Mouse (Mus musculus) forebrain, embryonic 13.5 days (tissue): ENCODE measurements at regions not wholly inside any gene's neighbourhood (a gene's known extent, or its start where the extent isn't known, plus 50 kb on each side); places are given as distances from the start of the nearest gene placed in this dataset.
A peak's percentile ranks its signal among the peaks of the same experiment; 100 is the strongest.

Source experiments
- ATAC-seq: fragments of 200-750 bp; cut with Nextera tagmentation; 2 replicates; pipeline ENCODE4 v1.8.0; 2017
- H3K27ac ChIP-seq: fragments of 300-500 bp; sonication (generic); 2 replicates; pipeline ENCODE4 v1.5.1; 2015; ENCODE audit warnings: inconsistent platforms, mild to moderate bottlenecking, moderate library complexity
- H3K27me3 ChIP-seq: fragments of 300-500 bp; sonication (generic); 2 replicates; pipeline ENCODE4 v1.6.1; 2015; ENCODE audit warnings: mild to moderate bottlenecking, inconsistent platforms
- H3K36me3 ChIP-seq: fragments of 300-500 bp; sonication (generic); 2 replicates; pipeline ENCODE4 v1.6.1; 2015; ENCODE audit warnings: mild to moderate bottlenecking, inconsistent platforms; ENCODE audit not compliant: poor library complexity, severe bottlenecking
- H3K4me1 ChIP-seq: fragments of 300-500 bp; sonication (generic); 2 replicates; pipeline ENCODE4 v1.6.1; 2015; ENCODE audit warnings: inconsistent platforms
- H3K4me2 ChIP-seq: fragments of 300-500 bp; sonication (generic); 2 replicates; pipeline ENCODE4 v1.6.1; 2015; ENCODE audit warnings: inconsistent platforms, mild to moderate bottlenecking, moderate library complexity
- H3K4me3 ChIP-seq: fragments of 300-500 bp; sonication (generic); 2 replicates; pipeline ENCODE4 v1.5.1; 2015; ENCODE audit warnings: mild to moderate bottlenecking, inconsistent platforms
- H3K9ac ChIP-seq: fragments of 300-500 bp; sonication (generic); 2 replicates; pipeline ENCODE4 v1.6.1; 2015; ENCODE audit warnings: mild to moderate bottlenecking, inconsistent platforms
- H3K9me3 ChIP-seq: fragments of 300-500 bp; sonication (generic); replicated peaks from 2 replicates; pipeline ENCODE4 v1.6.1; 2016; ENCODE audit warnings: inconsistent platforms
- WGBS: fragments of 180-500 bp; shearing (Covaris S2); methylation state at CpG from one replicate; pipeline ENCODE4 v1.1.7; 2015; 5-methylcytosine and 5-hydroxymethylcytosine counted together

DNA sequence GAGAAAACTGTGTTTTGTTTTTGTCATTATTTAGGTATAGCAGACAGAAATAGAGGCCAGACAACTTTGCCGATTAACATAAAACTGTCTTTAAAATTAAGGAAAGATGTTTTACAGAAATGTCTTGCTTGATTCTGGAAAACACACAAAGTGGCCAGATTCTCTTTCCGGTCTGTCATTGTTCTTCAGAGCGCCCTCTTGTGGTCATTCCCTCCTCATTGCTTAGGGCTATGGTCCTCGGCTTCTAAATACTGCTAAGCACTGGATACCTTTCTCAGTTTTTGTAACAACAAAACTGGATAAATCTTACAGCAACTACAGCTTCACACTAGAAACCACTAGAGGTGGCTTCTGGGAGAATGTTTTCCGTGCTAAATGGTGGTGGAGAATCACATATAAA lies 532.5 kb upstream of the Intu start:
- Histone ChIP-seq H3K4me2 (no peak overlapping the region), H3K27ac (no peak overlapping the region), H3K9ac (no peak overlapping the region), H3K4me3 (no peak overlapping the region), H3K36me3 (no peaks in the 10 kb centered on the region), H3K4me1 (no peaks in the 10 kb centered on the region), H3K27me3 (no peaks in the 10 kb centered on the region), H3K9me3 (no peaks in the 10 kb centered on the region)
- ATAC-seq, result peak; percentile 50; the same call in 1 of the 2 replicates
- whole genome bisulfite sequencing, result 37% methylated on average over 5 of the region's 5 CpGs

DNA sequence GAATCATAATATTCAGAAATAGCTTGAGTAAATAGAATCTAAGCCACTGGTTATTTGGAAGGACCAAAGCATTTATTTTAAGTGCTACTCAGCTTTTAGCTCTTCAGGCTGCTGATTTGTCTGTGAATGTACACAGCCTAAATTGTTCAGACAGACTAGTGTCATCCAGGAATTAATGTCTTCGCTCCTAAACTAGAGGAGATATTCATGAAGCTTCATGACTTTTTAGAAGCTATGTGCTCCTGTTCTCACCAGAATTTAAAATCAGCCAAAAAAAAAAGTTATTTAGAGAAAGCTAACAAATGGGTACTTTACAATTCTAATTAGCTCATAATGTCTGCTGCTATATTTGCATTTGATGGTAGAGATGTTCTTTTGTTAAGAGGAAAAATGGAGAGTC lies 531.2 kb upstream of the Intu start:
- no peak overlapping the region for H3K27ac ChIP-seq
- H3K9ac ChIP-seq, result no peak overlapping the region
- no peaks in the 10 kb centered on the region for H3K27me3 ChIP-seq
- no peak overlapping the region for H3K4me2 ChIP-seq
- no peak overlapping the region for H3K4me3 ChIP-seq
- ATAC-seq, result no peak
- no peaks in the 10 kb centered on the region for H3K4me1 ChIP-seq
- H3K36me3 ChIP-seq, result no peaks in the 10 kb centered on the region
- no peaks in the 10 kb centered on the region for H3K9me3 ChIP-seq
- 64% methylated on average over 1 of the region's 1 CpGs for WGBS

DNA sequence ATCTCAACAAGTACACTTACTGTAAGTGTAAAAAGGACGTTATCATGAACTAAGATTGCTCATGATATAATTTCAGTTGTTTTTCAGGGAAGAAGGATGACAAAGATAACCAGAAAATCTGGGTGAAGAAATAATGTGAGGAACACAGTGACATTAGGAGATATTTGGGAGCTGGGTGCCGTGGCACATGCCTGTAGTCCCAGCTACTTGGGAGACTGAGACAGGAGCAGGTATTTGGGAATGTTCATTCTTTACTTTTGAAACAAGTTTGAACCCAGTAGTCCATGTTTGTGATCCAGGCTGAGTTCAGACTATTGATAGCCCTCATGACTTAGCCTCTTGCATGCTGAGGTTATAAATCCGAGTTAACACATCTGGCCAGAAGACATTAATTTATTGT lies 528.2 kb upstream of the Intu start:
- H3K27me3 ChIP-seq, result no peaks in the 10 kb centered on the region
- 81% methylated on average over 3 of the region's 3 CpGs for WGBS
- no peak overlapping the region for H3K27ac ChIP-seq
- H3K9ac ChIP-seq, result no peak overlapping the region
- H3K9me3 ChIP-seq, result no peaks in the 10 kb centered on the region
- H3K4me2 ChIP-seq, result no peak overlapping the region
- H3K4me3 ChIP-seq, result no peak overlapping the region
- no peak for ATAC-seq
- no peaks in the 10 kb centered on the region for H3K4me1 ChIP-seq
- no peaks in the 10 kb centered on the region for H3K36me3 ChIP-seq

DNA sequence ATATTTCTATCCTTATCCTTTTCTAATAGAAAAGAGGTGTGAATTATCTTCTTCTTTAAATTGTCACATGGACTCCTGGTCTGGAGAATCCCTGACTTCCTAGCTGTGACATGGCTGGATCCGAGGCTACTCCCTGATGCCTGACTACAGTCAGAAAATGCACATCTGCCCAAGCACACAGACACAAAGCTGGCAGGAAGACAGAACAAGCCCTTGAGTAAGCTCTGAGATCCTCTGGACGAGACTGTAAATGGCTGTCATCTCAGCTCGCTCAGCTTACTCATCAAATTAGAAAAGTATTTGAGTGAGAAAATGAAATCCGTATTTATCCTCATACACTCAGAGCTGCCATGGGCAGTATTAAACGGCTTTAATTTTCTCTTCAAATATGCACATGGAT lies 521.0 kb upstream of the Intu start:
- Histone ChIP-seq H3K4me3 (no peak overlapping the region), H3K4me1 (no peaks in the 10 kb centered on the region), H3K27ac (no peak overlapping the region), H3K4me2 (no peak overlapping the region), H3K9me3 (no peaks in the 10 kb centered on the region), H3K9ac (no peak overlapping the region), H3K36me3 (no peaks in the 10 kb centered on the region), H3K27me3 (no peaks in the 10 kb centered on the region)
- 90% methylated on average over 5 of the region's 5 CpGs for WGBS
- ATAC-seq, result no peak

DNA sequence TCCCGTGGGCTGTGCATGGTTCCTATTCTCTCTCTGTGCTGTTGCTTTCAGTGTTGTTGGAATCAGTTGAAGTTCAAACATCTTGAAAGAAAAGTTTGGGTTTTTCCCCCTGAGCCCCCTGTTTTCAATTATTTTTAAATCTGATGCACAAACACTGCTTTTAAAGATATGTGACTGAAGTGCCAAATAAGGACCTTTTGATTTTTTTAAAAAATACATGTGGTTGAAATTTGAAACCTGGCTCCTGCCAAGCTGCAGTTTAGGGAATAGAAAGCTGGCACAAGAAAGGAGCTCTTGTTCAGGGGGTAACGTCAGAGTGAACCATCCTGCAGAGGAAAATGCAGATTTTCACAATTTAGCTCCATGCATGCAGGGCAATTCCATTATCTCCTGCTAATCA lies 509.4 kb upstream of the Intu start:
- H3K9me3 ChIP-seq, result no peaks in the 10 kb centered on the region
- no peak overlapping the region for H3K4me2 ChIP-seq
- 22% methylated on average over 2 of the region's 2 CpGs for WGBS
- H3K4me1 ChIP-seq, result no peaks in the 10 kb centered on the region
- no peak overlapping the region for H3K4me3 ChIP-seq
- H3K27ac ChIP-seq, result no peak overlapping the region
- H3K36me3 ChIP-seq, result no peaks in the 10 kb centered on the region
- H3K9ac ChIP-seq, result no peak overlapping the region
- H3K27me3 ChIP-seq, result no peaks in the 10 kb centered on the region
- no peak for ATAC-seq

DNA sequence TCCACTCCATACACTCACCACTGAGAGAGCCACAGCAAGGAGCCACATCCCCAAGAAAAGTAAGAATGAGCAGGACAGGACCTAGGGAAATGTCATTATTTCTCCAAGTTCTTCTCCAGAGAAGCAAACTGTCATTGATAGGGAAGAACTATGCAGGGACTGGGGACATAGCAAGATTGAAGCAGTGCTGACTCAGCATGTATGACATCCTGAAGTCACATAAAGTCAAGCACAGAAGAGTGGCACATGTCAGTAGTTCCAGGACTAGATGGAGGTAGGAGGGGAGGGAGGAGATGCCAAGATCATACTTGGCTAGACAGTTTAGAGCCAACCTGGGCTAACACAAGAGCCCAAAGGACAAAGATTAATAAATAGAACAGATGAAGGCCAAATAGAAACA lies 503.4 kb upstream of the Intu start:
- no peak for ATAC-seq
- Histone ChIP-seq H3K4me3 (no peak overlapping the region), H3K9ac (no peak overlapping the region), H3K27ac (no peak overlapping the region), H3K36me3 (no peaks in the 10 kb centered on the region), H3K27me3 (no peaks in the 10 kb centered on the region), H3K4me1 (no peaks in the 10 kb centered on the region), H3K4me2 (no peak overlapping the region), H3K9me3 (no peaks in the 10 kb centered on the region)

DNA sequence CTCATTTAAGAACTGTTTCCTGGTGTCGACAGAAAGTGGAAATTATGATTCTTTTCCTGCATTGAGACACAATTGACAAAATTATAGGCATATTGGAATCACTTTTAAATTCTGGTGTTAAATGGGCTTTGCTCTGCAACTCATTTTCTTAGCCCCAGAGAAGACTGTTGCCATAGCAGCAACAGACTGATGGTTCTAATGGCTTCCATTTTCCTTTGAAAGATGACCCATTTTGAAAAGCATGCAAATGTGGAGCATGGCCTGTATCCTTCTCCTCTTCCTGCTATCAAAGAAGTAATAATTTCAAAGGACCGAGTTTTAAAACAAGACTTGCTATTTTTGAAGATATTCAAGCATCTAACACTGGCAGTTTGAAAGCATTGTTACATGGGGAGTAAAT lies 494.9 kb upstream of the Intu start:
- no peak overlapping the region for H3K4me3 ChIP-seq
- H3K9me3 ChIP-seq, result no peaks in the 10 kb centered on the region
- H3K4me2 ChIP-seq, result no peak overlapping the region
- no peak overlapping the region for H3K9ac ChIP-seq
- WGBS, result 75% methylated on average over 2 of the region's 2 CpGs
- no peaks in the 10 kb centered on the region for H3K36me3 ChIP-seq
- no peaks in the 10 kb centered on the region for H3K4me1 ChIP-seq
- no peak overlapping the region for H3K27ac ChIP-seq
- H3K27me3 ChIP-seq, result no peaks in the 10 kb centered on the region
- no peak for ATAC-seq

DNA sequence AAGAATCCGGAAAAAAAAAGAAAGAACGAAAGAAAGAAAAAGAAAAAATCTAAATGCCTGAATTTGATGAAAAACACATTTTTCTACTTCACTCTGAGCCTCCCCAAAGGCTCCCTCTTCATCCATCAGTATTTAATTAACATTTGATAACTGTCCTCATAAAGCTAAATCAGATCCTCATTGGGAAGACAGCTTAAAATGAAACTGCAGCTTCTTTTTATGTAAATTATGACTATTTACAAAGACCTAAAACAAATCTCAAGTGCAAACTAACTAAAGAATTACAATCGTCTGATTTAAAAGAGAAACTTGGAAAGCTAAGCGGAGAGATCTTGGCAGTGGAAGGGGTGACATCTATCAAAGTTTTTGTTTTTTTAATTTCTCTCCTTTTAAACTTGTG lies 481.4 kb upstream of the Intu start:
- Histone ChIP-seq H3K4me2 (no peak overlapping the region), H3K36me3 (no peaks in the 10 kb centered on the region), H3K4me3 (no peak overlapping the region), H3K9me3 (no peaks in the 10 kb centered on the region), H3K27ac (no peak overlapping the region), H3K27me3 (no peaks in the 10 kb centered on the region), H3K4me1 (no peaks in the 10 kb centered on the region), H3K9ac (no peak overlapping the region)
- 86% methylated on average over 4 of the region's 4 CpGs for WGBS
- ATAC-seq, result no peak

DNA sequence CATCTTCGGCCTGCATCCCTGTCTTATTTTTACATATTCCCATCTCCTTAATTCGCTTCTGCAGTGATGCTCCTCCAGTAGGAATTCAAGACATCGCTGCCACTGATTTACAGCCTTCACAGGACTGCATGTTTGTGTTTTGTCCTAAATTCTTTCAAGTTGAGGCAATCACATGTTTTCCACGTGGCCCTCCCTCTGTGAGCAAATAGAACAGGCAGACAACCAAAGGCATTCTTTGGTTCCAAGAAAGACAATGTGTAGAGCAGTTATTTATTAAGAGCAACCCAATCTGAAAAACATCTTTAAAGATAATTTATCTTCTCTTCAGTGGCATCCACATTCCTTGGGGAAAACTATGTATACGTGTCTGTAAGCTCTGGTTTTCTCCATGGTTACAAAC lies 472.8 kb upstream of the Intu start:
- WGBS, result 79% methylated on average over 5 of the region's 5 CpGs

DNA sequence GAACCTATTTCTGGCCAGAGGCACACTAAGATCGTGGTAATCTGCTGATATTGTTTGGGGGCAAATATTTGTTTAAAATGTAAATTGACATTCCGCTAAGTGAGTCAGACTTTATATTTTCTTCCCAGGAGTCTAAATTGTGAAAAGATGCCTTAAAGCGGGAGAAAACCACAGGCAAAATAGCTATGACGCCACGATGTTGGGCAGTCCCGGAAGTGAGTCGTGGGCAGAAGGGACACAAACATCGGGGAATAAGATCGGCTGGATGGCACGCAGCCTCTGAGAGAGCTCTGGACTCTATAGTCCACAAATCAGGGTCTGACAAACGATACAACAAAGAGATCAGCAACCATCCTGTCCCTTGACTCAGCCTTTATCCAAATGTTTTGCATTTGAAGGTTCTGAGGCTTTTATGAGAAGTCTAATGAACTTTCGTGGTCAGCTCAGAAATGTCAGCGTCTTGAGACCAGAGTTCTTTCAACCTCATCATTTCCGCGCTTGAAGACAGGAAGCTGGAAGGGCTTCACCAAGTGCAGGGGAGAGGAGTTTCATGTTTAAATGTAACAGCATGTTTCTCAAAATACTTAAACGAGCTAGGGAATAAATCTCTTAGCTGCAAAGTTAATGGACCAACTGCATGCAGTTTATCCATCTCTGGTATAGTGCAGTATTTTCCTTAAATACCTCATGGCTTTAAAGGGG lies 472.2 kb upstream of the Intu start:
- H3K9me3 ChIP-seq, result 0 out of 2 replicates have a peak, but pooled peaks cover 3% of the 10 kb centered on the region
- no peaks in the 10 kb centered on the region for H3K4me1 ChIP-seq
- H3K27me3 ChIP-seq, result no peaks in the 10 kb centered on the region
- H3K4me2 ChIP-seq, result no peak overlapping the region
- no peaks in the 10 kb centered on the region for H3K36me3 ChIP-seq
- 81% methylated on average over 16 of the region's 16 CpGs for WGBS
- no peak overlapping the region for H3K4me3 ChIP-seq
- H3K27ac ChIP-seq, result no peak overlapping the region
- no peak overlapping the region for H3K9ac ChIP-seq
- ATAC-seq, result no peak

More for the DNA sequence above, 472.8 kb upstream of the Intu start:
- H3K4me1 ChIP-seq, result no peaks in the 10 kb centered on the region
- H3K27me3 ChIP-seq, result no peaks in the 10 kb centered on the region
- no peak overlapping the region for H3K4me3 ChIP-seq
- 0 out of 2 replicates have a peak, but pooled peaks cover 3% of the 10 kb centered on the region for H3K9me3 ChIP-seq
- no peak overlapping the region for H3K9ac ChIP-seq
- no peak overlapping the region for H3K27ac ChIP-seq
- no peak overlapping the region for H3K4me2 ChIP-seq
- no peak for ATAC-seq
- no peaks in the 10 kb centered on the region for H3K36me3 ChIP-seq

DNA sequence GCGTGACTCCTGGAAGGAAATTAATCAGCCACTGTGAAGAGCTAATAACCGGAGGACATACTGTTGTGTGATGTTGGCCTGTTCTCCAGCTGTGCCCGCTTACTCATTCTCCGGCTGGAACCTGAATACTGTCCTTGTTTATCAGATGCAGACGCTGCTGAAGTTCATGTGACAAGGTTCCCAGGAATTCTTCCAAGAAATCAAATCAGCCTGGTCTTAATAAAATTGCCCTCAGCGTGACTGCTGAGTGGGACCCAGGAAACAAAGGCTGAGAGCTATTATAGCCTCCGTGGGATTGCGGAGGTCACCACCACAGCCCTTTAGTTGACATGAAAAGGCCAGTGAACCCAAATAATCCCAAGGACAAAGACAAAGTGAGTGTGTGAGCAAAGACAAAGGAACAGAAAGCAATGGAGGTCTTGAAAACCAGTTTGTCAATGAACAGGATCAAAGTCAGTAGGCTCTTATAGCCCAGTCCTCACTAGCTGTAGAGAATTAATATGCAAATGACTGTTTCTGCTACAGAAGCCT lies 460.9 kb upstream of the Intu start:
- no peaks in the 10 kb centered on the region for H3K27me3 ChIP-seq
- no peaks in the 10 kb centered on the region for H3K36me3 ChIP-seq
- no peak overlapping the region for H3K9ac ChIP-seq
- ATAC-seq, result peak; percentile 93
- under 1% methylated on average over 8 of the region's 8 CpGs for WGBS
- H3K9me3 ChIP-seq, result no peaks in the 10 kb centered on the region
- H3K4me2 ChIP-seq, result no peak overlapping the region
- peaks cover 12% of the 10 kb centered on the region for H3K4me1 ChIP-seq
- H3K27ac ChIP-seq, result 0 out of 2 replicates have a peak overlapping the region, but pooled peaks have one; percentile 7
- no peak overlapping the region for H3K4me3 ChIP-seq

DNA sequence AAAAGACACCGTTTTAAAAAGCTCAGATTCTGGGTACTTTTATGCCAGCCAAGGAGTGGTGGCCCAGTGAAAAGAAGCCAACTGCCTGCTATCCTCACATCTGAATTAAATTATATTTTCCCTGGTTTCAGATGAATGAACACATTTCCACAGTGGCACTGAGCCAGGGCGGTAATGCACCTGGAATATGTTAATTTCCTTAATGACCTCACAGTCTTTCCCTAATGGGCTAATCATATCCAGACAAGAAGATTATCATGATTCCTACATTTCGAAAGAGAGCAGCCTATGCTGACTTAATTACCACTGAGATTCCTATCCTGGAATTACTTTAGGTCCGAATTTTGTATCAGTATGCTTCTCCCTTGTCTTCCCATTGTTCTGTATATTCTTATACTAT lies 454.3 kb upstream of the Intu start:
- H3K27me3 ChIP-seq, result no peaks in the 10 kb centered on the region
- H3K9ac ChIP-seq, result no peak overlapping the region
- no peak overlapping the region for H3K4me3 ChIP-seq
- 32% methylated on average over 4 of the region's 4 CpGs for WGBS
- no peaks in the 10 kb centered on the region for H3K9me3 ChIP-seq
- no peak overlapping the region for H3K4me2 ChIP-seq
- H3K36me3 ChIP-seq, result no peaks in the 10 kb centered on the region
- ATAC-seq, result peak; percentile 66
- H3K27ac ChIP-seq, result peak overlapping the region; percentile 14; the same call in 1 of the 2 replicates
- peaks cover 11% of the 10 kb centered on the region for H3K4me1 ChIP-seq

DNA sequence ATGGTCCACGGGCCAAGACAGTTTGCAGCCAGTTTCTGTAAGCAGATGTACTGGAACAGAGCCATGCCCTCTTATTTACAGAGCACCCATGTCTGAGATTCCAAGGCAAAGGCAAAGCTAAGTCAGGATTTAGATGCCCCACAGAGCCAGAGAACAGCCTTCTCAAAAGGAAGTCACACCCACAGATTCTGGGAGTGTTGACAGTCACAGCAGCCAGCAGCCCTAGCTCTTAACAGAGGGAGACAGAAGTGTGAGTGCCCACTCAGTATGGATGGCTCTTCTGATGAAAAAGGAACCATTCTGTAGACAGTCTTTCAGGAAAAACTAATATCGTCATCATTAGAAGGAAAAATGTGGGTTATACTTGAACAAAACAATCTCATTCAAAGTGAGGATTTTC lies 446.0 kb upstream of the Intu start:
- no peak for ATAC-seq
- H3K27ac ChIP-seq, result no peak overlapping the region
- no peaks in the 10 kb centered on the region for H3K27me3 ChIP-seq
- H3K4me2 ChIP-seq, result no peak overlapping the region
- no peak overlapping the region for H3K9ac ChIP-seq
- no peaks in the 10 kb centered on the region for H3K9me3 ChIP-seq
- no peak overlapping the region for H3K4me3 ChIP-seq
- no peaks in the 10 kb centered on the region for H3K4me1 ChIP-seq
- H3K36me3 ChIP-seq, result no peaks in the 10 kb centered on the region
- WGBS, result 77% methylated on average over 2 of the region's 2 CpGs
